Mouse (Mus musculus): ENCODE results near the gene Tex19.1.

GRCm38 (mm10) chr11:121176285-121177270 lies 30.6 kb downstream of the Tex19.1 start:
- peak; percentile 95 for TF ChIP-seq CTCF (conservative IDR thresholded peaks at IDR 0.05; ENCODE audit: insufficient read depth, insufficient read length, low read depth, low read length)
- TF ChIP-seq POLR2A (IDR thresholded peaks at IDR 0.05; ENCODE audit: low read depth, low read length) = no peak

All from kidney, adult 2 months (tissue).